Mouse (Mus musculus): ENCODE measurements at regions not wholly inside any gene's neighbourhood (a gene's known extent, or its start where the extent isn't known, plus 50 kb on each side); places are given as distances from the start of the nearest gene placed in this dataset.
A peak's percentile ranks its signal among the peaks of the same experiment; 100 is the strongest.

GRCm38 (mm10) chr15:93705109-93705508 is 109.4 kb upstream of the Prickle1 start:
- DNase-seq: no peak

GRCm38 (mm10) chr15:93701017-93701416 is 105.3 kb upstream of the Prickle1 start:
- no peak for DNase-seq

- DNase-seq: peak; percentile 63
Observed at GRCm38 (mm10) chr15:93699971-93700370, 104.3 kb upstream of the Prickle1 start.

GRCm38 (mm10) chr15:93698182-93698822 is 102.6 kb upstream of the Prickle1 start:
- peak; percentile 10 for DNase-seq

- DNase-seq: no peak
Observed at GRCm38 (mm10) chr15:93690717-93691116, 95.0 kb upstream of the Prickle1 start.

GRCm38 (mm10) chr15:93690011-93690410 is 94.3 kb upstream of the Prickle1 start:
- no peak for DNase-seq

- DNase-seq: no peak
Observed at GRCm38 (mm10) chr15:93686385-93686784, 90.7 kb upstream of the Prickle1 start.

- DNase-seq: no peak
Observed at GRCm38 (mm10) chr15:93681602-93682001, 85.9 kb upstream of the Prickle1 start.

- no peak for DNase-seq
Observed at GRCm38 (mm10) chr15:93675624-93676023, 79.9 kb upstream of the Prickle1 start.

GRCm38 (mm10) chr15:93673976-93674375 is 78.3 kb upstream of the Prickle1 start:
- no peak for DNase-seq

- DNase-seq: no peak
Observed at GRCm38 (mm10) chr15:93663876-93664275, 68.2 kb upstream of the Prickle1 start.

GRCm38 (mm10) chr15:93662601-93663000 is 66.9 kb upstream of the Prickle1 start:
- DNase-seq: no peak

- DNase-seq: no peak
Observed at GRCm38 (mm10) chr15:93661801-93662200, 66.1 kb upstream of the Prickle1 start.

GRCm38 (mm10) chr15:93660952-93661648 is 65.4 kb upstream of the Prickle1 start:
- no peak for DNase-seq

- no peak for DNase-seq
Observed at GRCm38 (mm10) chr15:93657171-93657570, 61.5 kb upstream of the Prickle1 start.

GRCm38 (mm10) chr15:93656713-93657112 is 61.0 kb upstream of the Prickle1 start:
- no peak for DNase-seq

GRCm38 (mm10) chr15:93655743-93656142 is 60.1 kb upstream of the Prickle1 start:
- DNase-seq: no peak

- no peak for DNase-seq
Observed at GRCm38 (mm10) chr15:93655243-93655642, 59.6 kb upstream of the Prickle1 start.

GRCm38 (mm10) chr15:93653378-93653777 is 57.7 kb upstream of the Prickle1 start:
- DNase-seq: no peak

GRCm38 (mm10) chr15:93650981-93651757 is 55.5 kb upstream of the Prickle1 start:
- DNase-seq: no peak

- DNase-seq: no peak
Observed at GRCm38 (mm10) chr15:93650009-93650522, 54.4 kb upstream of the Prickle1 start.

- no peak for DNase-seq
Observed at GRCm38 (mm10) chr15:93648646-93649045, 53.0 kb upstream of the Prickle1 start.

GRCm38 (mm10) chr15:93646820-93647219 is 51.1 kb upstream of the Prickle1 start:
- DNase-seq: no peak
